Mouse (Mus musculus): ENCODE measurements around the gene Dnajb14. TPM values are rescaled to one million over a fixed set of nuclear protein-coding genes. Genes with fewer than 3 reads are reported as not detected.

The Dnajb14 gene
- total and polyA plus RNA-seq, 2 experiments, result 2.2 to 5.9 TPM

DNA sequence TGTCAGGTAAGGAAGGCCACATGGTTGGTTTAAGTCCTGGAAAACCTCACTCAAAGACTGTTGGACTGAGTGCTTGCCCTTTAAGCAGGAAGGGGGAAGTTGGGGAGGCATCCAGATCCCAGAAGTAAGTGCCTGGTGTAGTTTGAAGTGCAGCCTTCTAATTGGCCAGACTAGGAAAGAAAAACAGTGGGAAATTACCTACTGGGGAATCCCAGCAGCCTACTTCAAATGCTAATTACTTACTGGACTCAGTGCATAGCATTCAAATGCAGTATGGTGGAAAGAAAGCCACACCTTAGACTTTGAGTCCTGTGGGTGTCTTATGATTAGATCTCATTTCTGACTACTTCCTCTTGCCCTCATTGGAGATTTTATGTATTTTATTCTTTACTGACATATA lies 34.3 kb upstream of the Dnajb14 start:
- Histone ChIP-seq H3K4me3 (ENCODE audit: insufficient read depth, low read depth, low read length) (no peak overlapping the region), H3K79me2 (ENCODE audit: control insufficient read depth, insufficient read depth, low read length) (no peaks in the 10 kb centered on the region), H3K4me1 (ENCODE audit: control insufficient read depth, insufficient read depth, low read length) (no peaks in the 10 kb centered on the region), H3K36me3 (ENCODE audit: control insufficient read depth, insufficient read depth, low read length) (no peaks in the 10 kb centered on the region), H3K9ac (ENCODE audit: low read depth, low read length) (no peak overlapping the region), H3K27ac (replicated peaks; ENCODE audit: insufficient read depth, low read depth, low read length) (no peak overlapping the region), H3K27me3 (ENCODE audit: control insufficient read depth, insufficient read depth, low read length) (no peaks in the 10 kb centered on the region)
- no peak for DNase-seq (ENCODE audit: extremely low read depth, low read depth, low spot score)
- TF ChIP-seq CTCF (IDR thresholded peaks at IDR 0.05; ENCODE audit: low read depth, low read length), result no peak
- no peak for TF ChIP-seq POLR2A (IDR thresholded peaks at IDR 0.05; ENCODE audit: extremely low read depth, insufficient read depth, low read length)

GRCm38 (mm10) chr3:137833698-137834097 lies 33.8 kb upstream of the Dnajb14 start:
- H3K4me3 ChIP-seq (ENCODE audit: insufficient read depth, low read depth, low read length), result no peak overlapping the region
- no peaks in the 10 kb centered on the region for H3K4me1 ChIP-seq (ENCODE audit: control insufficient read depth, insufficient read depth, low read length)
- H3K36me3 ChIP-seq (ENCODE audit: control insufficient read depth, insufficient read depth, low read length), result no peaks in the 10 kb centered on the region
- no peak overlapping the region for H3K27ac ChIP-seq (replicated peaks; ENCODE audit: insufficient read depth, low read depth, low read length)
- TF ChIP-seq CTCF (IDR thresholded peaks at IDR 0.05; ENCODE audit: low read depth, low read length) (no peak), POLR2A (IDR thresholded peaks at IDR 0.05; ENCODE audit: extremely low read depth, insufficient read depth, low read length) (no peak)
- WGBS, result 88% methylated on average over 4 of the region's 4 CpGs
- no peak for DNase-seq (ENCODE audit: extremely low read depth, low read depth, low spot score)
- no peak overlapping the region for H3K9ac ChIP-seq (ENCODE audit: low read depth, low read length)
- no peaks in the 10 kb centered on the region for H3K79me2 ChIP-seq (ENCODE audit: control insufficient read depth, insufficient read depth, low read length)
- no peaks in the 10 kb centered on the region for H3K27me3 ChIP-seq (ENCODE audit: control insufficient read depth, insufficient read depth, low read length)

DNA sequence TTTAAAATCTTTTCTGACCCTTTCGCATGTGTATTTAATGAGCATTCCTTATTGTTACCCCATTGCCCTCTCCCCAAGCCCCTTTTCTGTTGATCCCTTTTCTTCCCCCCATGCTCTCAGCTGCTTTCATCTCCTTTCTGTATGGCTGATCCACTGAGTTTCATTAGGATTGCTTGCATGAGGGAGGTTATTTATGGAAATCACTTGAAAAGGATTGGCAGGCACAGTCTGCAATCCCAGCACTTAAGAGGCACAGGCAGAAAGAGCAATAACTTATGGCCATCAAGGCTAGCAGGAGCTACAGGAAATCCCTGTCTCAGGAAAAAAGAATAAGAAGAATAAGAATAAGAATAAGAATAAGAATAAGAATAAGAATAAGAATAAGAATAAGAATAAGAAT lies 30.9 kb upstream of the Dnajb14 start:
- 97% methylated on average over 1 of the region's 1 CpGs for WGBS
- no peaks in the 10 kb centered on the region for H3K27me3 ChIP-seq (ENCODE audit: control insufficient read depth, insufficient read depth, low read length)
- H3K4me3 ChIP-seq (ENCODE audit: insufficient read depth, low read depth, low read length), result no peak overlapping the region
- H3K9ac ChIP-seq (ENCODE audit: low read depth, low read length), result no peak overlapping the region
- H3K27ac ChIP-seq (replicated peaks; ENCODE audit: insufficient read depth, low read depth, low read length), result no peak overlapping the region
- H3K79me2 ChIP-seq (ENCODE audit: control insufficient read depth, insufficient read depth, low read length), result no peaks in the 10 kb centered on the region
- no peak for DNase-seq (ENCODE audit: extremely low read depth, low read depth, low spot score)
- no peaks in the 10 kb centered on the region for H3K4me1 ChIP-seq (ENCODE audit: control insufficient read depth, insufficient read depth, low read length)
- H3K36me3 ChIP-seq (ENCODE audit: control insufficient read depth, insufficient read depth, low read length), result no peaks in the 10 kb centered on the region
- TF ChIP-seq POLR2A (IDR thresholded peaks at IDR 0.05; ENCODE audit: extremely low read depth, insufficient read depth, low read length) (no peak), CTCF (IDR thresholded peaks at IDR 0.05; ENCODE audit: low read depth, low read length) (no peak)

DNA sequence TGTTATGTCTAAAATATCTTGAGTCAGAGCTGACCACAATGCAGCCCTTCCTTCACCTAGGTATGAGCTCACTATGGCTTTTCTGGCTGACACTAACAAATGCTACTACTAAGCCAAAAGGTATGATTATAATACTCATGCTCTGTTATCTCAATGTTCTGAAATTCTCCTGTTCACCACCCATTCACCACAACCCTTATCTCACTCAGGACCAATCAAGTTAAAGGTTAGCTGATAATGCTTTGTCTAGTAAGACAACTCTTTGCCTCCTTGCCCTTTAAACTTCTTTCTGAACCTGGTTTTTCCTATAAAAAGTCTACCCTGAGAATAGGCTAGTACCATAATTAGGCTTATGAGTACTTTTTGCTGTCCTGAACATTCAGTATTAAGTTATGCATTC lies 29.3 kb upstream of the Dnajb14 start:
- Histone ChIP-seq H3K27me3 (ENCODE audit: control insufficient read depth, insufficient read depth, low read length) (no peaks in the 10 kb centered on the region), H3K9ac (ENCODE audit: low read depth, low read length) (no peak overlapping the region), H3K27ac (replicated peaks; ENCODE audit: insufficient read depth, low read depth, low read length) (no peak overlapping the region), H3K79me2 (ENCODE audit: control insufficient read depth, insufficient read depth, low read length) (no peaks in the 10 kb centered on the region), H3K4me3 (ENCODE audit: insufficient read depth, low read depth, low read length) (no peak overlapping the region), H3K36me3 (ENCODE audit: control insufficient read depth, insufficient read depth, low read length) (no peaks in the 10 kb centered on the region), H3K4me1 (ENCODE audit: control insufficient read depth, insufficient read depth, low read length) (no peaks in the 10 kb centered on the region)
- no peak for DNase-seq (ENCODE audit: extremely low read depth, low read depth, low spot score)
- TF ChIP-seq CTCF (IDR thresholded peaks at IDR 0.05; ENCODE audit: low read depth, low read length) (no peak), POLR2A (IDR thresholded peaks at IDR 0.05; ENCODE audit: extremely low read depth, insufficient read depth, low read length) (no peak)

GRCm38 (mm10) chr3:137842944-137843343 lies 24.5 kb upstream of the Dnajb14 start:
- H3K36me3 ChIP-seq (ENCODE audit: control insufficient read depth, insufficient read depth, low read length), result no peaks in the 10 kb centered on the region
- H3K4me1 ChIP-seq (ENCODE audit: control insufficient read depth, insufficient read depth, low read length), result no peaks in the 10 kb centered on the region
- TF ChIP-seq CTCF (IDR thresholded peaks at IDR 0.05; ENCODE audit: low read depth, low read length) (no peak), POLR2A (IDR thresholded peaks at IDR 0.05; ENCODE audit: extremely low read depth, insufficient read depth, low read length) (no peak)
- H3K4me3 ChIP-seq (ENCODE audit: insufficient read depth, low read depth, low read length), result no peak overlapping the region
- DNase-seq (ENCODE audit: extremely low read depth, low read depth, low spot score), result no peak
- no peaks in the 10 kb centered on the region for H3K79me2 ChIP-seq (ENCODE audit: control insufficient read depth, insufficient read depth, low read length)
- 86% methylated on average over 1 of the region's 1 CpGs for WGBS
- no peak overlapping the region for H3K27ac ChIP-seq (replicated peaks; ENCODE audit: insufficient read depth, low read depth, low read length)
- no peaks in the 10 kb centered on the region for H3K27me3 ChIP-seq (ENCODE audit: control insufficient read depth, insufficient read depth, low read length)
- no peak overlapping the region for H3K9ac ChIP-seq (ENCODE audit: low read depth, low read length)

GRCm38 (mm10) chr3:137844263-137844662 lies 23.2 kb upstream of the Dnajb14 start:
- no peaks in the 10 kb centered on the region for H3K36me3 ChIP-seq (ENCODE audit: control insufficient read depth, insufficient read depth, low read length)
- H3K4me3 ChIP-seq (ENCODE audit: insufficient read depth, low read depth, low read length), result no peak overlapping the region
- H3K27ac ChIP-seq (replicated peaks; ENCODE audit: insufficient read depth, low read depth, low read length), result no peak overlapping the region
- TF ChIP-seq CTCF (IDR thresholded peaks at IDR 0.05; ENCODE audit: low read depth, low read length), result no peak
- TF ChIP-seq POLR2A (IDR thresholded peaks at IDR 0.05; ENCODE audit: extremely low read depth, insufficient read depth, low read length), result no peak
- DNase-seq (ENCODE audit: extremely low read depth, low read depth, low spot score), result no peak
- no peaks in the 10 kb centered on the region for H3K79me2 ChIP-seq (ENCODE audit: control insufficient read depth, insufficient read depth, low read length)
- H3K9ac ChIP-seq (ENCODE audit: low read depth, low read length), result no peak overlapping the region
- H3K27me3 ChIP-seq (ENCODE audit: control insufficient read depth, insufficient read depth, low read length), result no peaks in the 10 kb centered on the region
- WGBS, result 89% methylated on average over 3 of the region's 3 CpGs
- H3K4me1 ChIP-seq (ENCODE audit: control insufficient read depth, insufficient read depth, low read length), result no peaks in the 10 kb centered on the region

All from liver, adult 2 months (tissue).